Mouse (Mus musculus): ENCODE results near the gene Pi4k2b. TPM values are rescaled to one million over a fixed set of nuclear protein-coding genes. Genes with fewer than 3 reads are reported as not detected.

The Pi4k2b gene
- total RNA-seq, 1 experiment from 2014 or later, result 29.4 TPM

- ATAC-seq (replicated peaks in 1 of 2; ENCODE audit: insufficient read depth in 1 of 2, low FRiP score in 2 of 2, low TSS enrichment in 1 of 2, low read depth in 1 of 2, poor library complexity in 2 of 2, severe bottlenecking in 2 of 2), result no peak
Observed at GRCm38 (mm10) chr5:52813312-52813711, 71.9 kb downstream of the Pi4k2b start.

- no peak for ATAC-seq (replicated peaks in 1 of 2; ENCODE audit: insufficient read depth in 1 of 2, low FRiP score in 2 of 2, low TSS enrichment in 1 of 2, low read depth in 1 of 2, poor library complexity in 2 of 2, severe bottlenecking in 2 of 2)
Observed at GRCm38 (mm10) chr5:52818676-52819075, 77.3 kb downstream of the Pi4k2b start.

Other genes with a start within 250 kb of the Pi4k2b start
- not detected in 2 replicates for gene Lgi2, start 175.1 kb upstream of the Pi4k2b start, total RNA-seq (2017)
- 13.5 and 23.7 TPM in 2 replicates for gene Sepsecs, start 71.9 kb upstream of the Pi4k2b start, total RNA-seq (2017)
- 18.6 and 19.7 TPM in 2 replicates for gene Zcchc4, start 33.8 kb downstream of the Pi4k2b start, total RNA-seq (2017)
- gene Anapc4, start 92.4 kb downstream of the Pi4k2b start, total RNA-seq (2017), result 84.4 and 97.2 TPM in 2 replicates

Data from hematopoietic stem cell, adult 5-6 weeks (primary cell).